Mouse (Mus musculus): Measurements from ENCODE around the gene Ucn3.

DNA sequence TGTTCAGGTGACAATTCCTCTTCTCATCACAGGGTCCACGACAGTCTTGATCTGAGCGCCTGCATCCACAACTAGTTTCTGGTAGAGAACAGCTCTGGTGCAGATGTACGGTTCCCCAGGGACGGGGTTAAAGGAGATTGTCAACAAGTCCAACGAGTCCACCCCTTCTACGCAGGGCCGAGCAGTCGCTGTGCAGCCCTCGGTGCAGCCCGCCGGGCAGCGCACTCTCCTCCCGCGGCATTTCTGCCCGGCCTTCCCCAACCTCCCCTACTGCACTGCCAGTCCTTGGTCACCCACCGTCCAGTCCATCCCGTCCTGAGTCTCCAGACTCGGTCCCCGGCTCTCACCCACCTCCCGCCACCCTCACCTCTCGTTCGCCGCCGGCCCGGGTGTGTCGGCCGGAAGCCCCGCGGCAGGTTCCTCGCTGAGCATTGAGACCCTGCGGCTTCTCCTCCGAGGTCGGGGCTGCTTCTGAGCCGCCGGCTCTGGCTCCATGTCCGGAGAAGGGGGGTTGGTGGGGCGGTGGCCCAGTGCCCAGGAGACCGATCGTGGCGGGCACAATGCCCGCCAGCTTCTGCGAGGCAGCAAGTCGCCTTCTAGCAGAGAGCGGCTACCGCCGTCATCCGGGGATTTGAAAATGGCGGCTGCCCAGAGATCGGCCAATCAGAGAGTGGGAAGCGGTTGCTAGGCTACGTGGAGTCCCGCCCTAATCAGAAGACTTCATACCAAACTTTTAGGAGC is 27.4 kb downstream of the Ucn3 start, which contains the start of the genes Net1 and Tubal3:
- TF ChIP-seq CTCF (IDR thresholded peaks at IDR 0.05; ENCODE audit: borderline replicate concordance, insufficient read depth, low read depth, low read length) (no peak), POLR2A (IDR thresholded peaks at IDR 0.05; ENCODE audit: borderline replicate concordance, insufficient read depth, low read length) (no peak)
